17 mouse cellular contexts compared by ENCODE assay signal in the genomic region with DNA sequence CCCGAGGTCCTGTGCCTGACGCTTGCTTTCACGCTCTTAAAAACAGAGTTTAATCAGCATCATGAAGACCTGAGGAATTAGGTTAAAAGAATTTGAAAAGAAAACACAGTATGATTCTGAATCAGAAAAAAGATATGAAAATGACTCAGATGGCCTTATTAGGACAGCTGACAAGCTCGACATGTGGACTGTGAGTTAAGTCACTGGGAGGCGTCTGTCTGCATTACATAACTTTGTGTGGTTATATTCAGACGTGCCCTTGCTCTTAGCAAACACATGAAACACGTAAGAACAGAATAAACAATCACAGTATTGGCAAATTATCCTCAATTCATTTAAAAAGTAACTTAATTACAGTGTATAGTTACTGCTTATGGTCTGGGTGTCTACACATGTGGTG. TPM values are rescaled to one million over a fixed set of nuclear protein-coding genes. Genes with fewer than 3 reads are reported as not detected.
DNase-seq lines count a peak whose midpoint lies in the region; ATAC-seq and TF ChIP-seq lines count a peak whose summit lies in the region.
"Had no signal": no experiment of that assay in that cellular context is flagged by ENCODE, and none has a peak within 500 bp of the region (broad histone marks: within the 10 kb centered on the region; RNA-seq: fewer than 3 reads in every experiment).

No protein-coding gene starts in this region.

- DNase-seq in adrenal gland, adult 8-10 months: peak; percentile 42
- DNase-seq in adrenal gland, adult 18-20 months (ENCODE audit: low spot score in 2 of 2): no peak
- peak; percentile 67 for DNase-seq in lung, postnatal 36 days
- no peak for DNase-seq in lung, adult 2 months
- peak; percentile 61 for DNase-seq in fibroblast of lung, adult 2 months (ENCODE audit: low read depth)
- no peak for DNase-seq in stomach, postnatal 0 days (ENCODE audit: low spot score)
- no peak for DNase-seq in kidney, postnatal 4 days
- DNase-seq in layer of hippocampus, adult 9-11 months: no peak
- DNase-seq: cerebellum, adult 9-11 months; heart, postnatal 14 days; right cerebral cortex, postnatal 25 days; thymus, adult 2 months had no signal

- WGBS in lung, adult 2 months: 47% methylated on average over 7 of the region's 7 CpGs
- WGBS in stomach, postnatal 0 days: 35% methylated on average over 7 of the region's 7 CpGs

- TF ChIP-seq CTCF in lung, adult 2 months (IDR thresholded peaks at IDR 0.05; ENCODE audit: insufficient read depth, low read length): no peak
- TF ChIP-seq CTCF in stomach, postnatal 0 days (IDR thresholded peaks at IDR 0.05; ENCODE audit: low read depth): no peak

- H3K9ac ChIP-seq in stomach, postnatal 0 days (ENCODE audit: low read length): no peak overlapping the region
- H3K9ac ChIP-seq: embryonic facial prominence, embryonic 15.5 days; neural tube, embryonic 12.5 days had no signal

- no peak overlapping the region for H3K4me3 ChIP-seq in lung, adult 2 months (replicated peaks; ENCODE audit: extremely low read depth, low read depth, low read length)
- H3K4me3 ChIP-seq in stomach, postnatal 0 days (ENCODE audit: low read depth, low read length): no peak overlapping the region
- H3K4me3 ChIP-seq: embryonic facial prominence, embryonic 15.5 days; heart, embryonic 10.5 days; neural tube, embryonic 12.5 days had no signal

- H3K27me3 ChIP-seq in stomach, postnatal 0 days (ENCODE audit: control insufficient read depth, insufficient read depth, low read length): no peaks in the 10 kb centered on the region
- H3K27me3 ChIP-seq: embryonic facial prominence, embryonic 15.5 days; neural tube, embryonic 12.5 days had no signal

- no peak overlapping the region for H3K27ac ChIP-seq in stomach, postnatal 0 days (replicated peaks)
- H3K27ac ChIP-seq: embryonic facial prominence, embryonic 15.5 days; heart, embryonic 10.5 days; neural tube, embryonic 12.5 days had no signal

- no peak for TF ChIP-seq EP300 in stomach, postnatal 0 days (optimal IDR thresholded peaks at IDR 0.05)

- ATAC-seq in stomach, postnatal 0 days (ENCODE audit: low FRiP score, low TSS enrichment): peak; percentile 75
- ATAC-seq: forebrain, embryonic 16.5 days; hindbrain, embryonic 16.5 days had no signal

- no peaks in the 10 kb centered on the region for H3K36me3 ChIP-seq in stomach, postnatal 0 days (ENCODE audit: control insufficient read depth, insufficient read depth, low read length)
- H3K36me3 ChIP-seq: embryonic facial prominence, embryonic 15.5 days; heart, embryonic 10.5 days; neural tube, embryonic 12.5 days had no signal

- H3K9me3 ChIP-seq in stomach, postnatal 0 days (ENCODE audit: control insufficient read depth, low read length): no peaks in the 10 kb centered on the region
- H3K9me3 ChIP-seq: embryonic facial prominence, embryonic 15.5 days; heart, embryonic 10.5 days; neural tube, embryonic 12.5 days had no signal

- H3K4me2 ChIP-seq in stomach, postnatal 0 days (replicated peaks; ENCODE audit: low read depth): no peak overlapping the region
- H3K4me2 ChIP-seq: embryonic facial prominence, embryonic 15.5 days; neural tube, embryonic 12.5 days had no signal

- peaks cover 7% of the 10 kb centered on the region; the same call in 1 of the 2 replicates for H3K4me1 ChIP-seq in lung, adult 2 months (ENCODE audit: control insufficient read depth, insufficient read depth, low read length)
- no peaks in the 10 kb centered on the region for H3K4me1 ChIP-seq in stomach, postnatal 0 days (replicated peaks; ENCODE audit: control insufficient read depth, insufficient read depth)
- H3K4me1 ChIP-seq: neural tube, embryonic 12.5 days had no signal

- no peak for TF ChIP-seq POLR2A in lung, adult 2 months (IDR thresholded peaks at IDR 0.05; ENCODE audit: borderline replicate concordance, extremely low read depth, low read depth, low read length)

RNA-seq across cellular contexts. Expression of gene Mrtfb, which starts 16.0 kb away (rescaled TPM):
- 10 to 100 TPM; 34.6 to 58.6 (median 46.5) TPM for total RNA-seq in adrenal gland, adult 8-10 months (2022)
- total RNA-seq in adrenal gland, adult 18-20 months (2021): 10 to 100 TPM; 19.8 to 24.9 TPM
- polyA plus RNA-seq in lung, adult 2 months (2012; rRNA removed): 13.2 and 15.8 TPM in 2 replicates
- 12.5 and 12.6 TPM in 2 replicates for polyA plus RNA-seq in stomach, postnatal 0 days (2015; fragmentation: Nextera tagmentation; extraction: Ambion mirVana)

Comparison
In these comparisons a context has a peak if more than half of its experiments do, and no peak if none do; other contexts are left out.
1. DNase-seq: peak in adrenal gland, adult 8-10 months (single experiment), lung, postnatal 36 days (single experiment) and fibroblast of lung, adult 2 months (single experiment); none in adrenal gland, adult 18-20 months (0 of 2), lung, adult 2 months (single experiment), stomach, postnatal 0 days (single experiment), kidney, postnatal 4 days (0 of 2) and layer of hippocampus, adult 9-11 months (single experiment).